Mouse (Mus musculus): ENCODE measurements around the gene Fars2. TPM values are rescaled to one million over a fixed set of nuclear protein-coding genes. Genes with fewer than 3 reads are reported as not detected.

Fars2 gene
- polyA plus RNA-seq, 1 experiment: 123 TPM

GRCm38 (mm10) chr13:36731931-36732461 is 614.8 kb downstream of the Fars2 start:
- peak overlapping the region; percentile 31 for H3K4me3 ChIP-seq (ENCODE audit: control insufficient read depth, low read depth, low read length)
- TF ChIP-seq POLR2A (IDR thresholded peaks at IDR 0.05; ENCODE audit: control insufficient read depth, low read depth, low read length): no peak
- no peak for TF ChIP-seq CTCF (IDR thresholded peaks at IDR 0.05; ENCODE audit: control insufficient read depth, insufficient read depth, insufficient replicate concordance, low read depth, low read length)
- no peaks in the 10 kb centered on the region for H3K36me3 ChIP-seq (ENCODE audit: control insufficient read depth, insufficient read depth, low read length)
- peaks cover 5% of the 10 kb centered on the region for H3K27me3 ChIP-seq (ENCODE audit: control insufficient read depth, insufficient read depth, low read length)
- H3K4me1 ChIP-seq (ENCODE audit: control insufficient read depth, insufficient read depth, low read length): peaks cover 10% of the 10 kb centered on the region
- no peak overlapping the region for H3K27ac ChIP-seq (ENCODE audit: control insufficient read depth, insufficient read depth, low read depth, low read length)

- H3K27me3 ChIP-seq (ENCODE audit: control insufficient read depth, insufficient read depth, low read length): peaks cover 5% of the 10 kb centered on the region
- no peak overlapping the region for H3K4me3 ChIP-seq (ENCODE audit: control insufficient read depth, low read depth, low read length)
- peaks cover 10% of the 10 kb centered on the region for H3K4me1 ChIP-seq (ENCODE audit: control insufficient read depth, insufficient read depth, low read length)
- no peak overlapping the region for H3K27ac ChIP-seq (ENCODE audit: control insufficient read depth, insufficient read depth, low read depth, low read length)
- no peak for TF ChIP-seq POLR2A (IDR thresholded peaks at IDR 0.05; ENCODE audit: control insufficient read depth, low read depth, low read length)
- TF ChIP-seq CTCF (IDR thresholded peaks at IDR 0.05; ENCODE audit: control insufficient read depth, insufficient read depth, insufficient replicate concordance, low read depth, low read length): no peak
- no peaks in the 10 kb centered on the region for H3K36me3 ChIP-seq (ENCODE audit: control insufficient read depth, insufficient read depth, low read length)
These were observed 615.8 kb downstream of the Fars2 start for GRCm38 (mm10) chr13:36732891-36733490.

GRCm38 (mm10) chr13:36733566-36733965 is 616.4 kb downstream of the Fars2 start:
- H3K27ac ChIP-seq (ENCODE audit: control insufficient read depth, insufficient read depth, low read depth, low read length): no peak overlapping the region
- no peak for TF ChIP-seq POLR2A (IDR thresholded peaks at IDR 0.05; ENCODE audit: control insufficient read depth, low read depth, low read length)
- TF ChIP-seq CTCF (IDR thresholded peaks at IDR 0.05; ENCODE audit: control insufficient read depth, insufficient read depth, insufficient replicate concordance, low read depth, low read length): no peak
- peaks cover 10% of the 10 kb centered on the region for H3K4me1 ChIP-seq (ENCODE audit: control insufficient read depth, insufficient read depth, low read length)
- peaks cover 5% of the 10 kb centered on the region for H3K27me3 ChIP-seq (ENCODE audit: control insufficient read depth, insufficient read depth, low read length)
- no peak overlapping the region for H3K4me3 ChIP-seq (ENCODE audit: control insufficient read depth, low read depth, low read length)
- no peaks in the 10 kb centered on the region for H3K36me3 ChIP-seq (ENCODE audit: control insufficient read depth, insufficient read depth, low read length)

- peaks cover 5% of the 10 kb centered on the region for H3K27me3 ChIP-seq (ENCODE audit: control insufficient read depth, insufficient read depth, low read length)
- no peak overlapping the region for H3K27ac ChIP-seq (ENCODE audit: control insufficient read depth, insufficient read depth, low read depth, low read length)
- no peak for TF ChIP-seq CTCF (IDR thresholded peaks at IDR 0.05; ENCODE audit: control insufficient read depth, insufficient read depth, insufficient replicate concordance, low read depth, low read length)
- TF ChIP-seq POLR2A (IDR thresholded peaks at IDR 0.05; ENCODE audit: control insufficient read depth, low read depth, low read length): no peak
- H3K4me1 ChIP-seq (ENCODE audit: control insufficient read depth, insufficient read depth, low read length): peaks cover 10% of the 10 kb centered on the region
- H3K36me3 ChIP-seq (ENCODE audit: control insufficient read depth, insufficient read depth, low read length): no peaks in the 10 kb centered on the region
- H3K4me3 ChIP-seq (ENCODE audit: control insufficient read depth, low read depth, low read length): peak overlapping the region; percentile 45
These were observed 616.9 kb downstream of the Fars2 start for GRCm38 (mm10) chr13:36733989-36734690.

- H3K4me3 ChIP-seq (ENCODE audit: control insufficient read depth, low read depth, low read length): peak within 1 kb of the TSS; percentile 53
- no peaks in the 10 kb centered on the region for H3K36me3 ChIP-seq (ENCODE audit: control insufficient read depth, insufficient read depth, low read length)
- peaks cover 5% of the 10 kb centered on the region for H3K27me3 ChIP-seq (ENCODE audit: control insufficient read depth, insufficient read depth, low read length)
- peaks cover 10% of the 10 kb centered on the region for H3K4me1 ChIP-seq (ENCODE audit: control insufficient read depth, insufficient read depth, low read length)
- no peak for TF ChIP-seq POLR2A (IDR thresholded peaks at IDR 0.05; ENCODE audit: control insufficient read depth, low read depth, low read length)
- TF ChIP-seq CTCF (IDR thresholded peaks at IDR 0.05; ENCODE audit: control insufficient read depth, insufficient read depth, insufficient replicate concordance, low read depth, low read length): no peak
- H3K27ac ChIP-seq (ENCODE audit: control insufficient read depth, insufficient read depth, low read depth, low read length): peak within 1 kb of the TSS; percentile 3
These were observed 617.7 kb downstream of the Fars2 start, which contains the start of gene Nrn1 for GRCm38 (mm10) chr13:36734731-36735571. Gene Nrn1, minus strand, starts transcription at chr13:36735131.

GRCm38 (mm10) chr13:36735901-36736618 is 618.8 kb downstream of the Fars2 start:
- Histone ChIP-seq H3K27me3 (ENCODE audit: control insufficient read depth, insufficient read depth, low read length) (peaks cover 5% of the 10 kb centered on the region), H3K36me3 (ENCODE audit: control insufficient read depth, insufficient read depth, low read length) (no peaks in the 10 kb centered on the region), H3K27ac (ENCODE audit: control insufficient read depth, insufficient read depth, low read depth, low read length) (no peak overlapping the region), H3K4me3 (ENCODE audit: control insufficient read depth, low read depth, low read length) (peak overlapping the region; percentile 29), H3K4me1 (ENCODE audit: control insufficient read depth, insufficient read depth, low read length) (peaks cover 7% of the 10 kb centered on the region; the same call in 1 of the 2 replicates)
- no peak for TF ChIP-seq POLR2A (IDR thresholded peaks at IDR 0.05; ENCODE audit: control insufficient read depth, low read depth, low read length)

All from testis, adult 2 months (tissue).